Mouse (Mus musculus): Measurements from ENCODE around the gene Grk3. TPM values are rescaled to one million over a fixed set of nuclear protein-coding genes. Genes with fewer than 3 reads are reported as not detected.

The Grk3 gene
- polyA plus RNA-seq, 1 experiment from 2014 or later = 16.6 TPM

DNA sequence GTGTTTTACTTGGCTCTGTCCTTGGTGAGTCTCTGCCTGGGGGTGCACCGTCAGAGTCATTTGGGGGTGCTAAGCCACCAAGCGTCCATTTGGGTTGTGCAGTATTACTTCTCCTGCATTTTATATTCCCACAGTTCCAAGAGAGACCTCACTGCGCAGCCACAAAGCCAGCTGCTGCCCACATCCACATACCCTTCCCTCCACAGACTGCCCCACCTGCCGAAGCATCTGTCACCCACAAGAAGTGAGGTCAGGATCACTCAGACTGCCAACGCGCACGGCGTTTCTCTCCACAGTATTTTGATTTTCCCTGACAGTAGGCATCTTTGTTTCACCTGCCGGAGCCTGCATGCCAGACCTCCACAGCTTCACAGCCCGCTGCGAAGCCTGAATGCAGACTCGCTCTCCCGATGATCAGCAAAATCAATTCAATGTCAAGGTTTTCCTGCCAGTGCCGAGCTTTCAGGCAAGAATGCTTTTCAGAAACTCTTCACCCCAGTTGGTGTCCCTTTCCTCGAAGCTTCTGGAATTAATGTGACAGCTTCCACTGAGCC lies 15.7 kb upstream of the Grk3 start:
- Histone ChIP-seq H3K27me3 (0 out of 2 replicates have a peak, but pooled peaks cover 3% of the 10 kb centered on the region), H3K36me3 (no peaks in the 10 kb centered on the region), H3K9me3 (replicated peaks) (no peaks in the 10 kb centered on the region), H3K4me1 (replicated peaks) (peaks cover 21% of the 10 kb centered on the region), H3K4me2 (no peak overlapping the region), H3K4me3 (no peak overlapping the region), H3K27ac (no peak overlapping the region), H3K9ac (no peak overlapping the region)
- WGBS = 71% methylated on average over 15 of the region's 15 CpGs
- ATAC-seq (replicated peaks; ENCODE audit: insufficient number of reproducible peaks, insufficient read depth, low FRiP score, low read depth) = no peak

DNA sequence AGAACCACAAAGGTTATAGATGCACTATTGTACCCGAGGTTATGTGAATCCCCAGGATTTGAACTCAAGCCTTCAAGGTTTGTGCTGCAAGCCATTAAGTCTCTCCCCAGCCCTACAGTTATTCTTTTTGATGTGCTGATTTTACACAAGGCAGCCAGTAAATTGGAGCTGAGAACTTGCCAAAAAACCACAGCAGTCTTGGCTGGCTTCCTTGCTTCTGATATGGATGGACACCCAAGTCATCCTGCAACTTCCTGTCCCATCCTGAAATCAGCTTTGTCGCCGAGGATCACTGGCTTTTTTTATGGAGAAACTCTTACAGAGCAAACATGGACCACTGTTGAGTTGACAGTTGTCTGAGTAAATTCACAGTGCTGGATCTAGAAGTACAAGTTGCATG lies 14.5 kb upstream of the Grk3 start:
- Histone ChIP-seq H3K27me3 (0 out of 2 replicates have a peak, but pooled peaks cover 3% of the 10 kb centered on the region), H3K9me3 (replicated peaks) (no peaks in the 10 kb centered on the region), H3K27ac (no peak overlapping the region), H3K4me3 (no peak overlapping the region), H3K4me1 (replicated peaks) (peaks cover 10% of the 10 kb centered on the region), H3K4me2 (no peak overlapping the region), H3K36me3 (no peaks in the 10 kb centered on the region), H3K9ac (no peak overlapping the region)
- WGBS = 55% methylated on average over 3 of the region's 3 CpGs
- ATAC-seq (replicated peaks; ENCODE audit: insufficient number of reproducible peaks, insufficient read depth, low FRiP score, low read depth) = no peak

DNA sequence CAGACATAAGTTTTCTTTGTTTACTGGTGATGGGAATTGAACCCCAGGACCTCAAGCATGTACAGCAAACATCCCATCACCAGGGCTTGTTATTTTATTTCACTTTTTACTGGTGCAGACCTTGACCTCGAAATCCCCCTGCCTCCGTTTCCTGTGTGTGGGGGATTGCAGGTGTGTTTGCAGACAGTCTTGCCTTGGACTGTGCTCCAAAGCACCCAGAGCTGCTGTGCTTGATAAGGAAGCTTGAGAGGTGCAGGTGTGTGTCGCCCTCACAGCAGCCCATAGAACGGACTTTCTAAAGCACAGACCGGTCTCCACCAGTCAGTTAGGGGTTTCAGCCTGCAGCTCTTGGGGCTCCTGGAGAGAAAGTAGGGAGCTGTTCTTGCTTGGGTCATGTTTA lies 11.1 kb upstream of the Grk3 start:
- H3K9ac ChIP-seq = no peak overlapping the region
- H3K27ac ChIP-seq = no peak overlapping the region
- WGBS = 71% methylated on average over 5 of the region's 5 CpGs
- no peak overlapping the region for H3K4me2 ChIP-seq
- H3K9me3 ChIP-seq (replicated peaks) = no peaks in the 10 kb centered on the region
- no peaks in the 10 kb centered on the region for H3K36me3 ChIP-seq
- ATAC-seq (replicated peaks; ENCODE audit: insufficient number of reproducible peaks, insufficient read depth, low FRiP score, low read depth) = no peak
- H3K4me1 ChIP-seq (replicated peaks) = peaks cover 11% of the 10 kb centered on the region
- H3K4me3 ChIP-seq = no peak overlapping the region
- 0 out of 2 replicates have a peak, but pooled peaks cover under 1% of the 10 kb centered on the region for H3K27me3 ChIP-seq

DNA sequence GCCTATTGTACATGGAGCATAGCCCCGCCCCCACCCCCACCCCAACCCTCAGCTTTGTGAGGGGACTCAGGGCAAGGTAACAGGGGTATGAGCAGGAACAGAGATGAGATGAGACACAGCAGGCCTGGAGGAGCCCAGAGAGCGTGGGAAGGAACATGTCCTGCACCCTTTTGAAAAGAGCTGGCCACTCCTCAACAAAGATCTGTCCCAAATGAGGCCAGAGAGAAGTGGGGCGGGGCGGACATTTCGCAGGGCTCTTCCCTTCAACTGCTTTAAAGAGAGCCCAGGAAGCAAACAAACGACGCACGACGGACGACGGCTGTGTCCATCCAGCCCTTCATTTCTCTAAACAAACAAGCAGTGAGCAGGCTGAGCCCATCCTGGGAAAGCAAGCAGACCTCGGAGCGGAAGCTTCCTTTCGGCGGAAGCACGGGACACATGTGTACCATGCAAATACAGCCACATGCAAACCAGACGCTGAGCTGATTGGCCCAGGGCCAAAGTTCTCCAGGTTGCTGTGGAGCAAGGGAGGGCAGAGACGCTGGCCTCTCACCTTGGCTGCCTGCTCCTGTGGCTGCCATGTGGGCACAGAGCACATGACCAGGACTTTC lies 8.7 kb upstream of the Grk3 start:
- no peak overlapping the region; the same call in 1 of the 2 replicates for H3K27ac ChIP-seq
- peak overlapping the region; percentile 34 for H3K4me2 ChIP-seq
- 25% methylated on average over 18 of the region's 18 CpGs for WGBS
- H3K9me3 ChIP-seq (replicated peaks) = no peaks in the 10 kb centered on the region
- no peak overlapping the region for H3K9ac ChIP-seq
- no peak overlapping the region for H3K4me3 ChIP-seq
- H3K4me1 ChIP-seq (replicated peaks) = peaks cover 11% of the 10 kb centered on the region
- H3K27me3 ChIP-seq = no peaks in the 10 kb centered on the region
- ATAC-seq (replicated peaks; ENCODE audit: insufficient number of reproducible peaks, insufficient read depth, low FRiP score, low read depth) = peak; percentile 32; the same call in 1 of the 2 replicates
- no peaks in the 10 kb centered on the region for H3K36me3 ChIP-seq

GRCm38 (mm10) chr5:113018190-113018589 lies 2.6 kb upstream of the Grk3 start:
- 34% methylated on average over 8 of the region's 8 CpGs for WGBS
- ATAC-seq (replicated peaks; ENCODE audit: insufficient number of reproducible peaks, insufficient read depth, low FRiP score, low read depth) = no peak
- H3K36me3 ChIP-seq = no peaks in the 10 kb centered on the region
- no peak overlapping the region for H3K9ac ChIP-seq
- peak overlapping the region; percentile 45; the same call in 1 of the 2 replicates for H3K27ac ChIP-seq
- no peaks in the 10 kb centered on the region for H3K9me3 ChIP-seq (replicated peaks)
- H3K4me3 ChIP-seq = no peak overlapping the region
- 0 out of 2 replicates have a peak overlapping the region, but pooled peaks have one; percentile 13 for H3K4me2 ChIP-seq
- H3K27me3 ChIP-seq = no peaks in the 10 kb centered on the region
- peaks cover 32% of the 10 kb centered on the region for H3K4me1 ChIP-seq (replicated peaks)

DNA sequence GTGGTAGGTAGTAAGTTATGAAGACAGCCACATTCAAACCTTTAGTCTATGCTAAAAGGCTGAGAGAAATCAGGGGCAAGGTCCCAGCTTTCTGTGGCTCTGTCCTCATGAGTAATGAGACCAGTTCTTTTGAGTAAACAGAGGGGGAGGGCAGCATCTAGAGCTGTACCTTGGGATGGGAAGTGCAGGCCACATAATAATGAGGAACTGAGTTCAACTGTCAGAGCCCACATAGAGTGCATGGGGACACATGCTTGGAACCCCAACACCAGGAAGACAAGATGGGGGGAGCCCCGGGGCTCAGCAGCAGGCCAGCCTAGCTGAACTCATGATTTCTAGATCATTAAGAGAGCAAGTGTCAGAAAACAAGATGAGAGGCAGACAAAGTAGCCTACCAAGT lies 1.4 kb upstream of the Grk3 start:
- H3K4me2 ChIP-seq = no peak overlapping the region
- H3K9me3 ChIP-seq (replicated peaks) = no peaks in the 10 kb centered on the region
- no peak overlapping the region for H3K4me3 ChIP-seq
- H3K9ac ChIP-seq = no peak overlapping the region
- peaks cover 37% of the 10 kb centered on the region for H3K4me1 ChIP-seq (replicated peaks)
- no peaks in the 10 kb centered on the region for H3K36me3 ChIP-seq
- no peaks in the 10 kb centered on the region for H3K27me3 ChIP-seq
- no peak for ATAC-seq (replicated peaks; ENCODE audit: insufficient number of reproducible peaks, insufficient read depth, low FRiP score, low read depth)
- H3K27ac ChIP-seq = no peak overlapping the region
- 88% methylated on average over 1 of the region's 1 CpGs for WGBS

DNA sequence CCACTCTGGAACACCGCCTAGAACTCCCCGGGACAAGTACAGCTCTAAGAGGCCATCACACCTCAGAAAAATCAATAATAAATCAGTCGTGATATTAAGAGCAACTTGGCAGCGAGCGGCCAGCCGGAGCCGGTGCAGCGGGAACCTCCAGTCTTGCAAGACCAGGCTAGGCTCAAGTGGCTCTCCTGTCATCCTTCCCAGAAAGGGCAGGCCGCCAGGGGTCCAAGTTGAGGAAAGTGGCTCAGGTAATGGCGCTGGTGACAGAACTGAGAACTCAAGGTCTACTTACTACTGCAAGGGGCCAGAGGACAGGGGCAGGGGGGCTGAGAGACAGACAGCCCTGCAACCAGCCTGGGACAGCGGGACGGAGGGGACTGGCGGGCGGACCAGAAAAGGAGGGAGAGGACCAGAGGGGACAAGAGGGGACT lies 769 bp downstream of the Grk3 start:
- ATAC-seq (replicated peaks; ENCODE audit: insufficient number of reproducible peaks, insufficient read depth, low FRiP score, low read depth) = peak; percentile 51
- no peaks in the 10 kb centered on the region for H3K9me3 ChIP-seq (replicated peaks)
- H3K4me3 ChIP-seq = peak overlapping the region; percentile 74
- peak overlapping the region; percentile 83 for H3K27ac ChIP-seq
- under 1% methylated on average over 14 of the region's 14 CpGs for WGBS
- peaks cover 42% of the 10 kb centered on the region for H3K4me1 ChIP-seq (replicated peaks)
- H3K9ac ChIP-seq = peak overlapping the region; percentile 71
- no peaks in the 10 kb centered on the region for H3K36me3 ChIP-seq
- peak overlapping the region; percentile 76 for H3K4me2 ChIP-seq
- H3K27me3 ChIP-seq = no peaks in the 10 kb centered on the region

DNA sequence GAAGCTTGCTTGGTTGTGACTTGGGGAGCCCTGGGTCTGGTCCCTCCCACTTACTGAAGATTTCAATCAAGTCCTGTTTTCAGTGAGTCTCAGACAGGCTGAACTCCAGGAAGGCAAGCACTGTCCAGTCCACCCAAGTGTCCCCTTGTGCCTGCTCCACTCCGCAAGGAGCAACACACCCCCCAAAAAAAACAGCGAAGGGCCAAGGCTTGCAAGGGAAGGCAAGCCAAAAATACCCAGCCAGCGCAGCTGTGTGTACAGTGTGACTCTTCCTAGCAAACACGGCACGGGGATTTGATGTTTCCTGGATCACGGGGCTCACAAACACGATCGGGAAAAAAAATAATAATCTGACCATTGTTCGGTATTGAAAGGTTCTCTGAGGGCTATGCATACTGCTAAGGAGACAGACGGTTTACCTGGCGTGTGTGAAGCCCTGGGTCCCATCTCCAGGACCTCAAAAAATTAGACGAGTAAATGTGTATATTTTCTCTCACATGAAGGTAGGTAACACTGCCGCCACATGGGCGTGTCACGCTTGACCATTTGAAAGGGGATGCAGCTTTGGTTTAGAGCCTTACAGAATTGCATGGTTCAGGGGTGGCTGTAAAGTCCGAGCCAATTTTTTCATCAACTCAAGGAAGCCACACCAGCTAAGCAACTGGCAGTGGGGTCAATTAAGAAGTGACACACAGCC lies 1.3 kb downstream of the Grk3 start:
- H3K36me3 ChIP-seq = no peaks in the 10 kb centered on the region
- ATAC-seq (replicated peaks; ENCODE audit: insufficient number of reproducible peaks, insufficient read depth, low FRiP score, low read depth) = no peak
- peak overlapping the region; percentile 74 for H3K4me3 ChIP-seq
- 39% methylated on average over 16 of the region's 16 CpGs for WGBS
- H3K9me3 ChIP-seq (replicated peaks) = no peaks in the 10 kb centered on the region
- peak overlapping the region; percentile 76 for H3K4me2 ChIP-seq
- no peaks in the 10 kb centered on the region for H3K27me3 ChIP-seq
- H3K27ac ChIP-seq = peak overlapping the region; percentile 83
- H3K9ac ChIP-seq = peak overlapping the region; percentile 71
- H3K4me1 ChIP-seq (replicated peaks) = peaks cover 48% of the 10 kb centered on the region

DNA sequence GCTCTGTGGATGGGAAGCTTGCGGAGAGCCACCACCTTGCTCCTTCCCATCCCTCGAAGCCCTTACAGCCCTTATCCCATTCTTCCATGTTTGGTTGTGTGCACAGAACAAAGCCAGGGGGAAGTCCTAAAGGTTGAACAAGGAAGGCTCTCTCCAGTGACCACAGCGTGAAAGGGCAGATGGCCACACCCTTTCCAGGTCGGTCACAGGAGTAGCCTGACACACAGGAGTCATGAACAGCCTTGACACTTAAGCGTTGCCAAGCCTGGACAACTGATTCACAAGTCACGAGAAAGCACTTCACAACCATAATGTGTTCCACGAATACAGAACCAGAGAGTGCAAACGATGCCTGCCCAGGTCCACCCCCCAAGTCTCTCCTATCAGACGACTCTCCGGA lies 3.7 kb downstream of the Grk3 start:
- WGBS = 76% methylated on average over 10 of the region's 10 CpGs

GRCm38 (mm10) chr5:113009183-113009820 lies 6.3 kb downstream of the Grk3 start:
- Histone ChIP-seq H3K9ac (0 out of 2 replicates have a peak overlapping the region, but pooled peaks have one; percentile 31), H3K27me3 (no peaks in the 10 kb centered on the region), H3K27ac (peak overlapping the region; percentile 79), H3K9me3 (replicated peaks) (no peaks in the 10 kb centered on the region), H3K4me1 (replicated peaks) (peaks cover 55% of the 10 kb centered on the region), H3K4me3 (no peak overlapping the region), H3K4me2 (peak overlapping the region; percentile 49), H3K36me3 (no peaks in the 10 kb centered on the region)
- 46% methylated on average over 8 of the region's 8 CpGs for WGBS
- ATAC-seq (replicated peaks; ENCODE audit: insufficient number of reproducible peaks, insufficient read depth, low FRiP score, low read depth) = 0 out of 2 replicates have a peak, but pooled peaks have one; percentile 23

More for the DNA sequence above, 3.7 kb downstream of the Grk3 start:
- H3K9ac ChIP-seq = no peak overlapping the region
- no peak for ATAC-seq (replicated peaks; ENCODE audit: insufficient number of reproducible peaks, insufficient read depth, low FRiP score, low read depth)
- no peaks in the 10 kb centered on the region for H3K27me3 ChIP-seq
- no peaks in the 10 kb centered on the region for H3K9me3 ChIP-seq (replicated peaks)
- peaks cover 52% of the 10 kb centered on the region for H3K4me1 ChIP-seq (replicated peaks)
- H3K36me3 ChIP-seq = no peaks in the 10 kb centered on the region
- no peak overlapping the region for H3K27ac ChIP-seq
- no peak overlapping the region for H3K4me3 ChIP-seq
- H3K4me2 ChIP-seq = no peak overlapping the region

DNA sequence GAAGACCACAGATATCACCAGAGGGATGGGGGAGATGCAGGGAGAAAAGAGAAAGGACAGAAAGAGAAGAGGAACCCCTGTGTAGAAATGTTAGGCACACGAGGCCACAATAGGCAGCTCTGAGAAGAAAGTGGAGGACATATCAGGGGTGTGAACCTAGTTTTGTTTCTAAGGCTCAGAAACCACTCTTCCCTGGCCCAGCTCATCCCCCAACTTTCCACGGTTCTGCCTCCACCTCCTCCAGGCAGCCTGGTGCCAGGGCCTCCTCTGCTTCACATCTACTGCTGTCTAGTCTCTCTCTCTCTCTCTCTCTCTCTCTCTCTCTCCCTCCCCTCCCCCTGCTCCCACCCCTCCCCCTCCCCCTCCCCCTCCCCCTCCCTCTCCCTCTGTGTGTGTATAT lies 7.1 kb downstream of the Grk3 start:
- Histone ChIP-seq H3K9ac (no peak overlapping the region), H3K9me3 (replicated peaks) (no peaks in the 10 kb centered on the region), H3K27me3 (no peaks in the 10 kb centered on the region), H3K4me2 (no peak overlapping the region), H3K36me3 (no peaks in the 10 kb centered on the region), H3K27ac (no peak overlapping the region), H3K4me1 (replicated peaks) (peaks cover 46% of the 10 kb centered on the region), H3K4me3 (no peak overlapping the region)
- ATAC-seq (replicated peaks; ENCODE audit: insufficient number of reproducible peaks, insufficient read depth, low FRiP score, low read depth) = no peak
- 78% methylated on average over 2 of the region's 2 CpGs for WGBS
